Mouse (Mus musculus) lung, embryonic 15.5 days (tissue): ENCODE data around the gene Zbtb25. TPM values are rescaled to one million over a fixed set of nuclear protein-coding genes. Genes with fewer than 3 reads are reported as not detected.

Experiments used
- ATAC-seq: fragments of 200-750 bp; cut with Nextera tagmentation; 2 replicates; pipeline ENCODE4 v1.8.0; 2017; ENCODE audit warnings: moderate number of reproducible peaks, borderline replicate concordance; ENCODE audit not compliant: low FRiP score, low TSS enrichment; ENCODE audit errors: extremely low read depth
- H3K27ac ChIP-seq: fragments of 300-500 bp; sonication (generic); 2 replicates; pipeline ENCODE4 v1.5.1; 2015; ENCODE audit warnings: moderate library complexity, mild to moderate bottlenecking, inconsistent platforms
- H3K27me3 ChIP-seq: fragments of 300-500 bp; sonication (generic); 2 replicates; pipeline ENCODE4 v1.6.1; 2015; ENCODE audit warnings: inconsistent platforms
- H3K36me3 ChIP-seq: fragments of 300-500 bp; sonication (generic); 2 replicates; pipeline ENCODE4 v1.6.1; 2015; ENCODE audit warnings: inconsistent platforms
- H3K4me1 ChIP-seq: fragments of 300-500 bp; sonication (generic); 2 replicates; pipeline ENCODE4 v1.6.1; 2015; ENCODE audit warnings: inconsistent platforms
- H3K4me2 ChIP-seq: fragments of 300-500 bp; sonication (generic); 2 replicates; pipeline ENCODE4 v1.6.1; 2015; ENCODE audit warnings: inconsistent platforms, mild to moderate bottlenecking, moderate library complexity
- H3K4me3 ChIP-seq: fragments of 300-500 bp; sonication (generic); 2 replicates; pipeline ENCODE4 v1.5.1; 2015; ENCODE audit warnings: mild to moderate bottlenecking, inconsistent platforms
- H3K9ac ChIP-seq: fragments of 300-500 bp; sonication (generic); 2 replicates; pipeline ENCODE4 v1.6.1; 2015; ENCODE audit warnings: inconsistent platforms
- H3K9me3 ChIP-seq: fragments of 300-500 bp; sonication (generic); 2 replicates; pipeline ENCODE4 v1.6.1; 2016; ENCODE audit warnings: inconsistent platforms
- WGBS: fragments of 180-500 bp; shearing (Covaris S2); methylation state at CpG from one replicate; pipeline ENCODE4 v1.1.7; 2015; 5-methylcytosine and 5-hydroxymethylcytosine counted together
- polyA plus RNA-seq: library from polyadenylated mRNA; unstranded; fragments of >200 nt; fragmentation: Nextera tagmentation; extraction: Ambion mirVana; gene quantifications from 2 replicates; pipeline ENCODE4 v1.2.1, GENCODE M21; 2015

Gene Zbtb25
- polyA plus RNA-seq, 1 experiment from 2014 or later = 15.8 TPM

GRCm38 (mm10) chr12:76375506-76375905, 6.1 kb upstream of the Zbtb25 start:
- no peaks in the 10 kb centered on the region for H3K36me3 ChIP-seq
- H3K4me3 ChIP-seq = no peak overlapping the region
- no peak for ATAC-seq
- H3K4me1 ChIP-seq = peaks cover 30% of the 10 kb centered on the region
- no peaks in the 10 kb centered on the region for H3K9me3 ChIP-seq
- no peak overlapping the region for H3K27ac ChIP-seq
- no peak overlapping the region for H3K4me2 ChIP-seq
- no peaks in the 10 kb centered on the region for H3K27me3 ChIP-seq
- 69% methylated on average over 3 of the region's 3 CpGs for WGBS
- H3K9ac ChIP-seq = no peak overlapping the region

GRCm38 (mm10) chr12:76374911-76375310, 5.5 kb upstream of the Zbtb25 start:
- Histone ChIP-seq H3K9ac (no peak overlapping the region), H3K36me3 (no peaks in the 10 kb centered on the region), H3K4me3 (no peak overlapping the region), H3K27ac (no peak overlapping the region), H3K27me3 (no peaks in the 10 kb centered on the region), H3K4me1 (peaks cover 30% of the 10 kb centered on the region), H3K9me3 (no peaks in the 10 kb centered on the region), H3K4me2 (no peak overlapping the region)
- no peak for ATAC-seq
- WGBS = 52% methylated on average over 4 of the region's 4 CpGs

DNA sequence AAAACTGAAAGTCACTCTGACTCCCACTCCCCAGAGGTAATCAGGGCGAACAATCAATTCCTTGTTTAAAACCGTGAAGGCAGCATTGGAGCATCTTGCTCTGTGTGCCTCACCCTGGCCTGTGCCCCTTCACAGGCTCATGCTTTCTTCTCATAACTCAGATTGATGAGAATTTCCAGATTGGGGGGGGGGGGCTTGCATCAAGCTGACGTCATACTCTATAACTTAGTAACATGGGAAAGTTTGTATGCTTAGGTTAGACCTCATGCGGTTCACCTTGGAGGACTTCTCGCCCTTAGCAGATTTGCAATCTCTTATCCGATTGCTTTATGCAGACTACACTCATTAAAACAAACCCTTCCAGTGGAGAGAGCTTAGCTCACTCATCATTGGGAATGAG, 4.6 kb upstream of the Zbtb25 start:
- H3K27ac ChIP-seq = no peak overlapping the region

DNA sequence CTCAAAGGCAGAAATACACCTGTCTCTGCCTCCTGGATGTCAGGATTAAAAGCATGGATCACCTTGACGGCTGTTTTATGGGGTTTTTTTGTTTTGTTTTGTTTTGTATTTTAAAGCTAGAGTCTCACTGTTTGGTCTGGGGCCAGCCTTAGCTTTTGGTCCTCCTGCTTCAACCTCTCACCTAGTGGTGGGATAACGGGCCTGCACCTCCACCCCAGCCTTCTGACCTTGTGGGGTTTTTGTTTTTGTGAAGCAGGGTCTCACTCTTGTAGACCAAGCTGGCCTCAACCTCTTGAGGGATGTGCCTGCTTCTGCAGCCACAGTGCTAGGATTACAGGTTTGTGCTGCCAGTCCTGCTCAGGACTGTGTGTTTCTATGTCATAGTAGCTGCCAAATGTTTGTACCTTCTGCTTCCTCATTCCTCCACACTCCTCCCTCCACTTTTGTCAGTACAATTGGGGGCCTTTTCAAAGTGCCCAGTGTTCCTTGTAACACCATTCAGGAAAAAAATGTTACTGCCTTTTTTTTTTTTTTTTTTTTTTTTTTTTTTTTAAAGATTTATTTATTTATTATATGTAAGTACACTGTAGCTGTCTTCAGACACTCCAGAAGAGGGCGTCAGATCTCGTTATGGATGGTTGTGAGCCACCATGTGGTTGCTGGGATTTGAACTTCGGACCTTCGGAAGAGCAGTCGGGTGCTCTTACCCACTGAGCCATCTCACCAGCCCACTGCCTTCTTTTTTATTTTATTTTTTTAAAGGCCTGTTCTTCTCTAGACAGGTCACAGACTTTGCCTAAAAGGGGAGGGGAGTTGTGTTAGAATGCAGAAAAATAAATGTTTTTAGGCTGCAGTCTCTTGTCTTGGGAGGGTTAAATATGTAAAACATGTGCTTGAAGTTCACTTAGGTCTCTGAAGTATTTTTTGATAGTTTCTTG, 3.7 kb upstream of the Zbtb25 start:
- ATAC-seq = no peak
- WGBS = 58% methylated on average over 7 of the region's 7 CpGs
- no peaks in the 10 kb centered on the region for H3K27me3 ChIP-seq
- peak overlapping the region; percentile 100; the same call in 1 of the 2 replicates for H3K9ac ChIP-seq
- peaks cover 29% of the 10 kb centered on the region for H3K4me1 ChIP-seq
- H3K27ac ChIP-seq = no peak overlapping the region
- no peaks in the 10 kb centered on the region for H3K36me3 ChIP-seq
- H3K9me3 ChIP-seq = no peaks in the 10 kb centered on the region
- peak overlapping the region; percentile 77 for H3K4me2 ChIP-seq
- no peak overlapping the region for H3K4me3 ChIP-seq

More for the DNA sequence above, 4.6 kb upstream of the Zbtb25 start:
- Histone ChIP-seq H3K4me3 (no peak overlapping the region), H3K4me2 (no peak overlapping the region), H3K9ac (no peak overlapping the region), H3K36me3 (no peaks in the 10 kb centered on the region), H3K4me1 (peaks cover 30% of the 10 kb centered on the region), H3K27me3 (no peaks in the 10 kb centered on the region), H3K9me3 (no peaks in the 10 kb centered on the region)
- WGBS = 51% methylated on average over 6 of the region's 6 CpGs
- ATAC-seq = no peak

DNA sequence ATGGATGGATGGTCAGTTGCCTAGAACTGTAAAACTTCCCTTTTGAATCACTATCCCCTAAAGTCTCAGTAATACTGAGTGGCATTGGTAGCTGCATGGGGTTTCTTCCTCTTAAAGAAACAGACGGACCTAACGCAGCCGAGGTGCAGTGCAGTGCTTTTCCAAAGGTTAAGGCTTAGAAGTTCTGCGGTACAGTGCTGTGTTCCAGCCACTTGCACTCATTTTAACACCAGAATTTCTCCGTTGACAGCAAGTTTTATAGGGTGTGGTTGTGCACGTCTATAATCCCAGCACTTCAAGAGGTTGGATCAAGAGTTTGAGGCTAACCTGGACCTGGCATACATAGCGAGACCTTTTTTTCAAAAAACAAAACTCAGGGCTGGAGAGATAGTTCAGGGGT, 2.6 kb upstream of the Zbtb25 start:
- no peaks in the 10 kb centered on the region for H3K27me3 ChIP-seq
- H3K27ac ChIP-seq = no peak overlapping the region
- H3K4me3 ChIP-seq = peak overlapping the region; percentile 95
- peak overlapping the region; percentile 100 for H3K9ac ChIP-seq
- WGBS = 33% methylated on average over 7 of the region's 7 CpGs
- peak overlapping the region; percentile 77 for H3K4me2 ChIP-seq
- no peaks in the 10 kb centered on the region for H3K36me3 ChIP-seq
- ATAC-seq = no peak
- H3K4me1 ChIP-seq = peaks cover 40% of the 10 kb centered on the region
- H3K9me3 ChIP-seq = no peaks in the 10 kb centered on the region

GRCm38 (mm10) chr12:76370831-76371571, 1.6 kb upstream of the Zbtb25 start:
- H3K27ac ChIP-seq = peak overlapping the region; percentile 100
- H3K9ac ChIP-seq = peak overlapping the region; percentile 100
- peak; percentile 70 for ATAC-seq
- H3K4me1 ChIP-seq = peaks cover 44% of the 10 kb centered on the region
- H3K36me3 ChIP-seq = no peaks in the 10 kb centered on the region
- H3K4me3 ChIP-seq = peak overlapping the region; percentile 95
- no peaks in the 10 kb centered on the region for H3K27me3 ChIP-seq
- under 1% methylated on average over 61 of the region's 63 CpGs for WGBS
- no peaks in the 10 kb centered on the region for H3K9me3 ChIP-seq
- H3K4me2 ChIP-seq = peak overlapping the region; percentile 77

- Histone ChIP-seq H3K27me3 (no peaks in the 10 kb centered on the region), H3K27ac (peak within 1 kb of the TSS; percentile 100), H3K4me3 (peak within 1 kb of the TSS; percentile 95), H3K4me1 (peaks cover 47% of the 10 kb centered on the region), H3K4me2 (peak within 1 kb of the TSS; percentile 77), H3K36me3 (no peaks in the 10 kb centered on the region), H3K9me3 (no peaks in the 10 kb centered on the region), H3K9ac (peak within 1 kb of the TSS; percentile 100)
- ATAC-seq = peak; percentile 69
- under 1% methylated on average over 68 of the region's 99 CpGs for WGBS
Observed at GRCm38 (mm10) chr12:76369978-76370830, 802 bp upstream of the Zbtb25 start, which contains the start of gene Zbtb1. TSS of gene Zbtb1 (plus strand) at chr12:76370266.

DNA sequence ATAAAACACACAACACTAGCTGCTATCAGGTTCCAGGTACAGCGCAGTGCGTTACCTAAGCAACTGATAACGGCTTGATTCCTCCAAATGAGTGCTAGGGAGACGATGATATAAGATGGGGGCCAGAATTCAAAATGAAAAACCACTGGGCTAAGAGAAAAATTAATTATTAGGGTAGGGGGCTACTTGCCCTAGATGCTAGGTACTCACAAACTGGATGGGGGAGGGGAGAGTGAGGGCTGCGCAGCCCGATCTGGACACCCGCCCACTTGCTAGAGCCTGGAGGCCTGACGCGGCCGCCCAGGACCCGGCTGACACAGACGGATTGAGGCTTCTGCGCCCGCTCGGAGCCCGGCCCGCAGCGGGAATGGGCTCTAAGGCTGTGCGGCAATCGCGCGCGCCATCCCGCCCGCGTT, 604 bp downstream of the Zbtb25 start:
- H3K9me3 ChIP-seq = no peaks in the 10 kb centered on the region
- peak; percentile 29 for ATAC-seq
- H3K27me3 ChIP-seq = no peaks in the 10 kb centered on the region
- H3K4me3 ChIP-seq = peak overlapping the region; percentile 95
- peaks cover 40% of the 10 kb centered on the region for H3K4me1 ChIP-seq
- H3K4me2 ChIP-seq = peak overlapping the region; percentile 77
- WGBS = under 1% methylated on average over 21 of the region's 26 CpGs
- peak overlapping the region; percentile 100 for H3K9ac ChIP-seq
- no peaks in the 10 kb centered on the region for H3K36me3 ChIP-seq
- peak overlapping the region; percentile 100 for H3K27ac ChIP-seq

- WGBS = 13% methylated on average over 9 of the region's 9 CpGs
- H3K27me3 ChIP-seq = no peaks in the 10 kb centered on the region
- peak overlapping the region; percentile 100; the same call in 1 of the 2 replicates for H3K27ac ChIP-seq
Observed at GRCm38 (mm10) chr12:76368201-76368789, 1.1 kb downstream of the Zbtb25 start.

GRCm38 (mm10) chr12:76367096-76367995, 2.1 kb downstream of the Zbtb25 start:
- no peaks in the 10 kb centered on the region for H3K9me3 ChIP-seq
- peaks cover 31% of the 10 kb centered on the region for H3K4me1 ChIP-seq
- no peak overlapping the region for H3K27ac ChIP-seq
- no peaks in the 10 kb centered on the region for H3K36me3 ChIP-seq
- ATAC-seq = no peak
- peak overlapping the region; percentile 4; the same call in 1 of the 2 replicates for H3K4me3 ChIP-seq
- WGBS = 21% methylated on average over 14 of the region's 14 CpGs
- H3K27me3 ChIP-seq = no peaks in the 10 kb centered on the region
- peak overlapping the region; percentile 77 for H3K4me2 ChIP-seq
- 0 out of 2 replicates have a peak overlapping the region, but pooled peaks have one; percentile 7 for H3K9ac ChIP-seq

More at GRCm38 (mm10) chr12:76368201-76368789, 1.1 kb downstream of the Zbtb25 start:
- Histone ChIP-seq H3K9ac (peak overlapping the region; percentile 100), H3K4me3 (peak overlapping the region; percentile 95), H3K36me3 (no peaks in the 10 kb centered on the region), H3K4me1 (peaks cover 40% of the 10 kb centered on the region), H3K4me2 (peak overlapping the region; percentile 77), H3K9me3 (no peaks in the 10 kb centered on the region)
- no peak for ATAC-seq
